Mouse (Mus musculus) lung, adult 2 months (tissue): ENCODE measurements around the gene Wdr5.

Source experiments
- CTCF ChIP-seq: fragments of 200-500 bp; IDR thresholded peaks from 2 replicates; pipeline ENCODE4 v1.5.1; 2011; ENCODE audit warnings: mild to moderate bottlenecking, low read length, control low read depth; ENCODE audit not compliant: insufficient read depth
- POLR2A ChIP-seq: fragments of 200-500 bp; IDR thresholded peaks from 2 replicates; pipeline ENCODE4 v1.6.1; 2011; ENCODE audit warnings: low read depth, mild to moderate bottlenecking, control low read depth, low read length, borderline replicate concordance; ENCODE audit errors: extremely low read depth

DNA sequence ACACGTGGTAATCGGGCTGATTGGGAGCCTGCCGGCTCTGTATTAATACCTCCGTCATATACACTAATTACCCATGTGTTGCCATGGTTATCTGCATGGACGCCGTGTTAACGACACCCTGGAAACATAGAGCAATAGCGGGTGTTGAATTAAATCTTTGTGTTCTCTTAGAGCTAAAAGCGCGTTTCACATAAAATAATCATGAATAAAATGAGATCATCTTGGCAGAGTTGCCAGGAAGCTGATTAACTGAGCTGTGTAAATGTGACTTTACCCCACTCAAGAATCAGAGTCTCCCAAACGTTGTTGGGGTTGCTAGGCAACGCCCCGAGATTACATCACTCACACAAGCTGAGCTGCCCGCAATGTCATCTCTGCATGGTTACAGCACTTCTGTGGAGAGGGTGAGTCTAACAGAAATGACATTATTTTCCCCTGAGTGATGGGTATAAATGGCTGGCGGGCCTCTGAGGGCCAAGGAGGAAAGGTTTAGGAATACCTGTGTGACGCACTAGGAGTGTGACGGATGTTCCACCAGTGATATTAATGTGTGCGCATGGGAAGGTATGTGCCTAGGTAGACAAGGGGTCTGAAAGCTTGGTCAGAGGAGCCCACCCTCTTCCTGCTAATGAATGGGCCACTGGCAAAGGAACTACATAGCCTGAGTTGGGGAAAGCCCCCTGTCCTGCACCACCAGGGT lies 58.1 kb downstream of the Wdr5 start:
- TF ChIP-seq POLR2A (no peak), CTCF (no peak)
